Mouse (Mus musculus) kidney, postnatal 4 days (tissue): ENCODE data around the gene Trip12.

ENCODE experiments used
- DNase-seq, 2 experiments: peaks; one replicate each; pipeline ENCODE4 v3.0.0; 2021; ENCODE audit warnings: mixed read lengths in 2 of 2

Trip12 gene

DNA sequence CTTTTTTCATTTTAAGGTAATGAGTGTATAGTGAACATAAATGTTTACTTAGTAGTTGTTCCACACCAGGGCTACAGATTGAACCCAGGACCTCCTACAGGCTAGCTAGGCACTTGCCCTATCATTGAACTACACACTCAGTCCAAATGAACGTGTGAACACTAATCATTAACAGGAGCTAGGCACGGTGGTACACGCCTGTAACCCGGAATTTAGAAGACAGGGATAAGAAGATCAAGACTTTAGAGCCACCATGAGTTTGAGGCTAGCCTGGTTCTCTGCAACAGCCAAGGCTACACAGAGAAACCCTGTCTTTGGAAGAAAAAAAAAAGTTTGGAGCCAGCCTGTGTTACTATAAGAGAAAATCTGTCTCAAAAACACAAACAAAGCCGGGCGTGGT is 19.3 kb upstream of the Trip12 start:
- no peak for DNase-seq

DNA sequence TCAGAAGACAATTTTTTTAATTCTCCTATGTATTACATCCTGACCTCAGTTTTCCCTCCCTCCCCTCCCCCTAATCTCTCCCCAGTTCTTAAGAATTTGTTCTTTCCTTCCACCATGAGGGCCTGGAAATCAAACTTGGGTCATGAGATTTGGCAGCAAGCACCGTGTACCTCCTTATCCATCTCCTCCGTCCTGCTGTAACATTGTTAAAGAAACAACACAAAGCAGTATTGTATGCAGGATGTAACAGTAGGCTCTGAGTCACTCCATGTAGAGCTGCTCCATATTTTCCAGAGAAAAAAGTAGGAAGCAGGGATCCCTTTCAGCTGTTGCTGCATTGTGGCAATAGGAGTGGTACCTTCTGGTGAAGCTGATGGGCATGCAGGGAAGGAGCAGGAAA is 15.4 kb upstream of the Trip12 start:
- no peak for DNase-seq

DNA sequence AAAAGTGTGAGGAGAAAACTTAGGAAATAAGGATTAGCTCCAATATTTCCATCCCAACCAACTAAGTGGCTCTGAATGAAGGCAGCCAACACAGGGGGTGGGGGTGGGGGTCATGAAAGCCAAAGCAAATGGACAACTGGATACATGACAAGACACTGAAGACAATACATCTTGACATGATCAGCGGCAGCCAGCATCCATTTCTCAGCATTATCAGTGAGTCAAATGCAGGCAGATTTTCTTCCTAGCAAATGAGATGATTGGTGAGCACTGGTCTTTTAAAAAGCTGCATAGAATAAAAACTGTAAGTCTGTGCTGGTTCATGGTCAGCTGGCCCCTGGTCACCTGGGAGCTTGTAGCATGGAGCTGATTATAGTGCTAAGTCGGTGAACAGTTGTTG is 14.7 kb upstream of the Trip12 start:
- DNase-seq = no peak

DNA sequence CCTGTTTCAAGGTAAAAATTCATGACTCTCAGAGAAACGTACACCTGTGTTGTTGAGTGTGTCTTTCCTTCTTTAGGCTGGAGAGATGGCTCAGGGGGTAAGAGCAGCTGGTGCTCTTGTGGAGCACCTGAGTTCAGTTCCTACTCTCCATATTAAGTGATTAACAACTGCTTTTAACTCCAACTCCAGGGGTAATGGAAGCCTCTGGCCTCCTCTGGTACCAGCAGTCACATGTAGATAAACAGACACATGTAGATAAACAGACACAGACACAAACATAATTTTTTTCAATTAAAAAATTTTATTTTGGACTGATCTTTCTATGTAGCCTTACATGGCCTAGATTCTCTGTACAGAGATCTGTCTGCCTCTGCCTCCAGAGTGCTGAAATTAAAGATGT is 13.4 kb upstream of the Trip12 start:
- no peak for DNase-seq

DNA sequence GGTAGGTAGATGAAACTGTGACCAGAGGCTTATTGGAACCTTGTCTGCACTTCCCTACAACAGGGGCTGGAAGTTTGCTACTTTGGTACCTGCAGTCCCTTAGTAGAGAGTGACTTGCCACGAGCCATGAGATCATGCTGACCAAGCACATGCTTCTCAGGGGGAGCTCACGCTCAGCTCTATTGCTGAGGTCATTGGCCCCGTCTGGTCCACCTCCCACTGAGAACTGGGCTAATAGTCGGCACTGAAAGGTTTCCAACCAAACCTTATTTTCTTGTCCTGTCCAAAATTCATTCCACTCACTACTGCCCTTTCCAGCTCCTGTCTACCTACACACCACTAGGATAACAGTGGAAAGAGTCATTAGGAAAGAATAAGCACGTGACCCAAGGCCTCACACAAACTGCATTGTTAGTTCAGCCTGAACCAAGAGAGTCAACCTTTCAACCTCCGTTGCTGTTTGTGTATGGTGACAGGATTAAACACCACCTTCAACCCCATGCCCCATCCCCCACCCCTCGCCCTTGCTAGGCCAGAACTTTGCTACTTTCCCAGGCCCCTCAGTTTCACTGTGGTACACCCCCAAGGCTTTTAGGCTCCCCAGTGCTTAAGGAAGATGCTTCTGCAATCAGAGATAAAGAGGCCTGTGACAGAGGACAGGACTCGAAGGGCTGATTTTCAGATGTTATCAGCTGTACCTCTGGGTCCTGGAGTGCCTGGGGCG is 11.4 kb upstream of the Trip12 start:
- DNase-seq = peak; percentile 13 to 42

DNA sequence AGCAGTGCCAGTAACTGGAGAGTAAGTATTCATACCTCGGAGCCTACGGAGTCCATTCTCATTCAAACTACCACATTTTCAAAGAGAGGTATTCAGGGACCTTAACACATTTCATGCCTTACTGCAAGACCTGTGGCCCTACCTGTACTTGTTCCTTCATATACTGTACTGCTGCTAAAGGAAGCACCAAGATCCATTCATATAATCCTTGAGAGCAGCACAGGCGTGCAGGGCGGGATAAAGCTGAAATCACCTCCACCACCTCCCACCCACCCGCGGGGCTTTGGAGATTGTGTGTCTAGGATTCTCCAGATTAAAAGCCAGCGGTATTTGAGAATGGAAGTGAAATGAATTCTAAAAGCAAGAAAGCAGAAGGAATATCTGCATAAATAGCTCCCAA is 10.2 kb upstream of the Trip12 start:
- DNase-seq = no peak

DNA sequence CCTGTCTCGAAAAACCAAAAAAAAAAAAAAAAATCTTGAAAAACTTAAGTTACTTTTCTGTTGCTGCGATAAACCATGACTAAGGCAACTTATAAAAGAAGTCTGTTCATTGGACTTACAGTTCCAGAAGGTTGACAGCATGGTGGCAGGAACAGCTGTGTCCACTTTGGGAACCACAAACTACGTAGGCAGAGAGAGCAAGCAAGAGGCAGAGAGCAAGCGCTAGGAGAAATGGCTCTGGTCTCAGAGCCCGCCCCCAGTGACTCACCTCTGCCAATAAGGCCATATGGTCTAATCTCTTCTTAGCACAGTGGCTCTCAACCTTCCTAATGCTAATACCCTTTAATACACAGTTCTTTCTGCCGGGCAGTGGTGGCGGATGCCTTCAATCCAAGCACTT is 9.5 kb upstream of the Trip12 start:
- no peak for DNase-seq

DNA sequence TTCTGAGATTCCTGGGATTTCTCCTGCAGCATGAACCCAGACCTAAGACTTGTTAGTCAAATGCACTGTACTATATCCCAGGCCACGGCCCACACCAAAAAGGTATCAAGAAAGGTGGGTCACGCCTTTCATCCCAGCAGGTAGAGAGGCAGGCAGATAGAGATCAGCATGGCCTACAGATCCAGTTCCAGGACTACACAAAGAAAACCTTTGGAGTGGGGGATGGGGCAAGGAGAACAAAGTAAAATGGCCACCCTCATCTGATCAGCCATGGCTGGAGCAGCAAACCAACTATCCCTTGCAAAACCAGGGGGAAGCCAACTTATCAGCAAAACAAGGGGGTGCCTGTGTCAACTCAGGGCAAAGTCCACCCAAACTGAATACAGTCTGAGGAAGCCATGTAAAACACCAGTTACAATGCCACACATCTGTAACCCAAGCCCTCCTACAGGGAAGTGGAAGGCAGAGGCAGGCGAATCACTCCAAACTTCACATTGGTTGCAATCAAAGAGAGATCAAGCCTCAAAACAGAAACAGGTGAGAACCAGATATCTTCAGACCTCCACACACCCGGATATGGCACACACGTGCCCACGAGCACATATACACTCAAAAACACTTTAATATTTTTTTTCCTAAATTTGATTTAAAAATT is 8.6 kb upstream of the Trip12 start:
- no peak for DNase-seq

DNA sequence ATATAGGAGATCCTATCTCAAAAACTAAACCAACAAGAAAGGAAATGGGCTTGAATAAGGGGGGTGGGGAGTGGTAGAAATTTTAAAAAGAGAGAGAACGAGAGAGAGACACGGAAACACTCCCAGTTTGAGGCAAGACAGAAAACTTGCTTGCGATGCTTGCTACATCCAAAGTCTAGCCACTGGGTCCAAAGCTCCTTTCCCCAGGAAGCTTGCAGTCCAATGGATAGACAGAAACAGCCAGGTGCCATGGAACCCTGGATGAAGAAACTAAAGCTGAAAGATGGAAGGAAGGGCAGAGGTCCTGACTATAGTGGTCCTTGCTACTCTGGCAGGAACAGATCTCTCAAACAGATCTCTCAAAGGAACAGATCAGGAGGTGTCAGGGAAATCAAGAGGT is 8.0 kb upstream of the Trip12 start:
- DNase-seq = no peak

DNA sequence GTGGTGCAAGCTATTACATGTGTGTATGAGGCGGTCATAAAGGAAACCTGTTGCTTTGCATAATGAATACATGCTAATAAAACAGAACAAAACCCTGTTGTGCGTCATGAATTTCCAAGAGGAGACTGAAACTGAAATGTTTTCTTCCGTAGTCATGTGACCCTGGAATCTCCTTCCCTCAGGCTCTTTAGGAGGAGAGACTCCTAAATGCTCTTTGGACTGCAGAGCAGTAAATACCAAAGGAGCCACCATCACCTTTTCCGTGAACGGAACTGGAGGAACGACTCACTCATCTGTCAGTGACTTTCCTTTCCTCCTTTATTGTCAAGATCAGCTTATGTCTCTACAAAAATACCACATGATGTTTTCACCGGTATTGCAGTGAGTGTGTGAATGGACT is 7.4 kb upstream of the Trip12 start:
- no peak for DNase-seq

DNA sequence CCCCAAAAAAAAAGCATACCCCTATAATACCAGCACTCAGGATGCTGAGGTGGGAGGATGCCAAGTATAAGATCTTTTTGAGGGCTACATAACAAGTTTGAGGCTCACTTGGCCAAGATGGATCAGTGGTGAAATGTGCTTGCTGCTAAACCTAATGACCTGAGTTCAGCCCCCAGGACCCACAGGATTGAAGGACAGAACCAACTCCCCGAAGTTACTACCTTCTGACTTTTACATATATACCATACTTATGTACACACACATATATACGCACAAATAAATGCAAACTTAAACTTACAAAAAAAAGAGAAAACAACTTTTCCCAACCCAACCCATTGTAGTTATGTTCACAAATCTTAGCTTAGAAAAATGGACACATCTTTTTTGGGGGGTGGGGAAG is 3.0 kb upstream of the Trip12 start:
- DNase-seq = no peak

DNA sequence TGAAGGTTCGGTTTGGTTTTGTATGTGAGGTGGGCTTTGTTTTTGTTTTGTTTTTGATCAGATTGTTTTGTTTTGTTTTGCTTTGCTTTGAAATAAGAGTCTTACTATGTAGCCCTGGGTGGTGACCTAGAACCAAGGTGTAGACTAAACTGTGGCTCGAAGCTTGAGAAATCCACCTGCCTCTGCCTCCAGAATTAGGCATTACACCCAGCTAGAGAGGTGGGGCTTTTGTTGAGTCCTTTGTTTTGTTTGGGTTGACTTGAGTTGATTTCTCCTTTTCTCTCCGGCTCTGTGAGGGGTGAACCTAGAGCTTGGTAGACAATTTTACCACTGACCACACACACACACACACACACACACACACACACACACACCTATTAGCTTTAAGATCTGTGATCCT is 745 bp upstream of the Trip12 start:
- DNase-seq = no peak

DNA sequence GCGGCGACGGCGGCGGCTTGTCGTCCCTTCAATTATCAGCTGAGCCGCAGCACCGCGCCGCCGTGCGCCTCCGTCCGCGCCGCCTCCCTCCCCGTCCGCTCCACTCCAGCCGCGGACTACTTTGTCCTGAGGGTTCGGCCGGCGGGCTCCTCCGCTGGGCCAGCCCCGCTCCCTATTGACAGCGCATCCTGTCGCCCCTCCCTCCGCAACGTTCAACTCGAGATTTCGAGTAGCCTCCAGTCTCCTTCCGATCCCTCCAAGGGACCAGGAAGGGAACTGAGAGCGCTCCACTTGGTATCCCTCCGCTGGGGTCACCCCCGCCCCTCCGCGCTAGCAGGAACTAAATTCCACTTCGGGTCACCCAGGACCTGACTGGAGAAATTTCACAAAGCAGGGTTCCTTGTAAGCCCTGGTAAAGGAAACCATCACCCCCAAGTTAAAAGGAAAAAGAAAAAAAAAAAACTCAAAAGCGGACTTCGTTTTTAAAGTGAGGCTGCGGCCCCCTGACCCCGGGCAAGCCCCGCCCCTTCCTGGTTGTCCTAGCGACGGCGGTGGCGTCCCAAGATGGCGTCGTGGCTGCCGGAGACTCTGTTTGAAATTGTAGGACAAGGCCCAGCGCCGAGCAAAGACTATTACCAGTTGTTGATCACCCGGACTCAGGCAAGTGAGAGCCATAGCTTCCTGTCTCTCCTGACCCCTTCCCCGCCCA is 853 bp downstream of the Trip12 start, which contains the start of gene Fbxo36:
Gene Fbxo36, plus strand, starts transcription at position 533 of the 709 bp plus-strand sequence.
- DNase-seq = peak; percentile 94 to 96

DNA sequence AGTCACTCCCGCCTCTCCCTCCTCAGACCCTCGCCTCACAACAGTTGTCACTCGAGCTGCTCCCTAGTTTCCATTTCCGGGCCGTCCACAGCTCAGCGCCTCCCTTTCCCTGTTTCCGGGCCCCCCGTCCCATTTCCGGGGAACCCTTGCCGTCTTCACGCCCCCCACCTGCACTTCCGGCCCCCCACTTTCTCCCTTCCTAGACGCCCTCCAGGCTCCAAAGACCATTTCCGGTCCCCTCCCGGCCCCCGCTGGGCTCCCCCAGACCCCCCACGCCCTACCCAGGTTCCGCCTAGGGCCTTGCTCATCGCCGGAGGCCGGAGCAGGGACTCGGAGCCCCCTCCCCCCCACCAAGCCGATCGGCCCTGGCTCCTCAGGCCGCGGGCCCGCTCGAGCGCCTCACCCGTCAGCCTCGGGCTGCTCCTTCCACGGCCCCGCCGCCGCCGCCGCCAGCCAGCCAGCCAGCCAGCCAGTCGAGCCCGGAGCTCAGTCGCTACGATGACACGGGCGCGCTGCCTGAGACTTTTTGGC is 1.6 kb downstream of the Trip12 start:
- peak; percentile 81 to 86 for DNase-seq

DNA sequence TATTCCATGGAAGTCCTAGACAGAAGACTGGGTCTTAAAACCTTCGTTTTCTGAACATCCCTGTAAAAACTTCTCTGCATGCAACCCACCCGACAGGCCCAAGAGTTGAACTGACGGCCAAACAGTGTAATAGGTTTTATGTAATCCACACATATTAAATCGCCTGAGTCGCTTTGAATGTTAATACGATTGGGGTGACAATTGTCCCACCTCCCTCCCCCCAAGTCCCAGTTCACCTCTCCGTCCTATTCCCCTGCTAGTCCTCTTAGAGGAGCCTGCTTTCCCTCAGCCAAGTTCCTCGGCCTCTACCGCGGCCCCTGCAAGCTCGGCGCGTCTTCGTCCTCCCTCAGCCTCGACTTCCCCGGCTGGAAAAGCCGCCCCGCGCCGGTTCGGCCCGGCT is 2.2 kb downstream of the Trip12 start:
- DNase-seq = no peak

DNA sequence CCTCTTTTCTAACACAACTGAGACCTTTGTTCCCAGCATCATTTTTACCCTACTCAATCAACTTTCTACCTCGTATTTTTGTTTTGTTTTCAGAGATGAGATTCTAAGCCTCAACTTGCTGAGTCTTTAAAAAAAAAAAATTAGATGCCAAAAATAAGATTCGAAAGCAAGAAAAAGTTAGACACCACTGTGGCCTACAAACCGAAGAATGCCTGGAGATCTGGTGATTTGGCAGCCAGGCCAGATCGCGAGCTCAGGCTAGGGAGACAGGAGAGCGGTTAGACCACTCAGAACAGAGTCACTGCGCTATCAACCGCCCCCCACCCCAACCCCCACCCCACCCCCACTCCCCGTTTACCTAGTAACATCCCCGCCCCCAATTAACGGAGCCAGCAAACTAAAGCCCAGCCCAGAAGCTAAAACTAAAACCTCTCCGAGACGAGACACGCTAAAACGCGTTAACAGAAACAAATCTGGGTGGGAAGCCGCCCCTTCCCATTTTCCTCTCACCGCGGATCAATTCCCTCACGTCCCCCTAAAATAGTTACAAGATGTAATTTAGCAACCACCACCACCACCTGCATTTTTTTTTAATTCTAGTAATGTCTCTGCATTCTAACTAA is 2.7 kb downstream of the Trip12 start:
- peak; percentile 4 to 17 for DNase-seq

DNA sequence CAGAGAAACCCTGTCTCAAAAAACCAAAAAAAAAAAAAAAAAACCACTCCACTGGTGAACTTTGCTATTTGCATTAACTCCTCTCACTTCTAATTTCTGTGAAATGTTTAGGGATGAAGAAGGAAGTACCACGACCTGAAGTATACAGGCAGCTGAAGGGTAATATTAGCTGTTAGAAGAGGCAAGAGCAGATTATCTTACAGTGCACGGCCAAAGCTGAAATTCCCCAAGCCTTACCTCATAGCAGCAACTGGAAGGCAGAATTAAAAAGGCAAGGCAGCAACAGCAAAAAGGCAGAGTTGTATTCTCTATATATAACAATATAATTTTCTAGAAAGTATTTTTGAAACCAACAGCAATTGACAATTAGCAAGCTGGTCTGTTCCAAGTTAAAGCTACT is 15.2 kb downstream of the Trip12 start:
- no peak for DNase-seq

DNA sequence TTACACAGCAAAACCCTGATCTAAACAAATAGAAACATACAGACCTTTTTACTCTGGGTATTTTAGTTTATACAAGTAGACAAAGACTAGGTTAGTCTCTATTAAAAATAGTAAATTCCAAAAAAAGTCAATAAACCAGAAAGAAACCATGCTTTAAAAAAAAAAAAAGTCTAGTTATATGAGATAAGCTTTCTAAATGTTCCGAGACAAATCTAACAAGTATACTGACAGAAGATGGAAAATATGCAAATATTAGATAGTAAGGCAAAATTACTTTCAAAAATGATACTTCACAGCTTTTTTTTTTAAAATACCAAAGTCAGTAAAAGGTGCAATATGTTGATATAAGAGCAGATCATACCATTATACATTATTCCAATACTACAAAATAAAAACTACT is 22.7 kb downstream of the Trip12 start:
- DNase-seq = no peak

DNA sequence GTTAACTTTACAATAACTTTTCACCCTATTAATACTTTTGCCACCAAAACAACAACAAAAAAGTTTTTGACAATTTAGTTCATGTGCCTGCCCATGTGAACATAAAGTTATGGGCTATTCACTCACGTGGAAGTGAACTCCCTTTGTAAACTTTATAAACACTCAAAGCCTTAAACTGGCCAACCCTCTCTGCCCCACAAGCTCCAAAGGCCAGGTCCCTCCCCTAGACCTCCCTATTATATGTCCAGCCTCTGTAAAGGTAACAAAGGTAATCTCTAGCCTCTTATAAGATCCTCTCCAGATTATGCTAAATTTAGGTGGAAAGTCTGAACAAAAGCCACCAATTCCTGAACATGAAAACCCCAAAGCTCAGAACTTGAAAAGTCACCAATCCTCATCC is 36.5 kb downstream of the Trip12 start:
- no peak for DNase-seq

DNA sequence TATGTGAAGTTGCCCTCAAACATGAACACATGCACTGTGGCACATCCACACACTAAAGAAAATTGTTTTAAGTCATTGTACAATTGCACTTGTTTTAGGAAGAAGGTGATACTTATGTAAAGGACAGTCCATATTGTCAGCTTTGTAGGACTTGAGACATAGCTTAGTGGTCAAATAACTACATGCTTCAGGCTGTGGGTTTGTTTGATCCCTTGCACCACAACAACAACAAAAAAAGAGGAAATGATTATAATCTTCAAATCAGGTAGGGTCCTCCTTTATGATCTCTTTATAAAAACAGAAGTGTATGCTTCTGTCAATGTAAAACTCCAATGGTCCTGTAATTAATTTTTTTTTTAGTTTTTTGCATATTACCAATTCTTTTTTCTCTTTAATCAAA is 41.1 kb downstream of the Trip12 start:
- no peak for DNase-seq

DNA sequence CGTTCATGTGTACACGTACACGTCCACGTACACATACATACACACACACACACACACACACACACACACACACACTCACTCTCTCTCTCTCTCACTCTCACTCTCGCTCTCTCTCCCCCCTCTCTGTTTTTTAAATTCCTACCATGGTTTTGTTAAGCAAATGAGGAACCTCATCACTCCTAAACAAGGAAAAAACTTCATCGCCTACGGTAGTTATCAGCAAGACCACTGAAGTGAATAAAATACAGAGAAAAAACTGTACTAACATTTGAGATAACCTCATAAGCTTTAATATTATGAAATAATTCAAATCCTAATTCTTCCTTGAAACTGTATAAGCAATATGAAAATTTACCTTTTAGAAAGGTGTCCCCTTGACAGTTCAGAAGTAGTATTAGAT is 45.0 kb downstream of the Trip12 start:
- DNase-seq = no peak

DNA sequence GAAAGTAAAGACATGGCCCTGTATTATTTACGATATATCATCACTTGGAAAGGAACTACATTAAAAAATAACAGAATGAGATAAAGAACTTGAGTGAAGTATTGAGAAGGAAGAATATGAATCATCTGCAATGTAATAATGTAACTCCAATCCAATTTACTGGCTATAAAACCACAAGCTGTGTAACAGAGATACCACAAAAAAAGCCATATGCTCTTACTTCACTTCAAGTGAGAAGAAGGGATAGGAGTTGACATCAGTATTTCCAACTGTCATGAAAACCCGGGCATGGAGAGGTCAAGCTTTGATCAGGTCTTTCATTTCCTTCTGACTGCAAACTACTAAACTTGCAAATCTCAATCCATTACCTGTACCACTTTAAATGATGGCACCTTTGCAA is 48.9 kb downstream of the Trip12 start:
- no peak for DNase-seq

DNA sequence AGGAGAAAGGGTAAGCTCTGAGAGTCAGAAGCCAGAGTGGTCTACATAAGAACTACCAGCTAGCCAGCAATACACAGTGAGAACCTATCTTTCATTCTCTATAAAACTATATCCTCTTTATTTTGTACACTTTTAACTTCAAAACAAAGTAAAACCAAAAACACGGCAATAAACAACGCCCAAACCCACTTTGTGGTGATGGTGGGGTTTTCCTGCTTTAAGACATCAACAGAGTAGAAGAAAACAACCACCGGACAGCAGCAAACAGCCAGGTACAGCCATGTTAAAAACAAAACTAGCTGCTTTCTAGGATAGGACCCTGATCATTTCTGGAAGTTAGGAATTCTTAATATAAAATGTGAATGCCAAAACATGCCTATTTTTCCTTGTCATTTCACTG is 59.7 kb downstream of the Trip12 start:
- no peak for DNase-seq

DNA sequence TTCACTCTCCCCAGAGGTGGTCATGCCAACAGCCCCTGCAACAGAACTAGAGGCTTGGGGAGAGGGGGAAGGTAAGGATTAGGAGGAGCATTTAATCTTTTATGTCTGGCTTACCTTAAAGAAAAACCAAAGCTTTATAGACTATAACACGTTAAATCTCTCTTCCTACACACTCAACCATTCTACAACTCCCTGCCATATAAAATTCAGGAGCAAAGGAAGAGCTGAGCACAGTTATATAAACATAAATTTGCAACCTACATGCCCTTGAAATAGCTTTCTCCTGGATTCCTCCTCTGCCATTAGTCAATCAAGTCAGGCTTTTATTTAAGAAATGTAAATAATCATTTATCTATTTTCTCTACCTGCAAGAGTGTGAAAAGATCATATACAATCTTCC is 62.9 kb downstream of the Trip12 start:
- DNase-seq = no peak
